Mouse (Mus musculus) ES-Bruce4 (cell line): Measurements from ENCODE around the gene Cep89. TPM values are rescaled to one million over a fixed set of nuclear protein-coding genes. Genes with fewer than 3 reads are reported as not detected.

Experiments used
- H3K27ac ChIP-seq: 2 replicates; pipeline ENCODE4 v1.5.1; 2012; ENCODE audit warnings: low read length, inconsistent platforms; ENCODE audit not compliant: insufficient read depth
- H3K27me3 ChIP-seq: 2 replicates; pipeline ENCODE4 v1.6.1; 2012; ENCODE audit warnings: mild to moderate bottlenecking, low read length, inconsistent platforms; ENCODE audit not compliant: control insufficient read depth, poor library complexity, insufficient read depth, severe bottlenecking
- H3K36me3 ChIP-seq: 2 replicates; pipeline ENCODE4 v1.6.1; 2012; ENCODE audit warnings: inconsistent platforms, mild to moderate bottlenecking, low read length, moderate library complexity; ENCODE audit not compliant: control insufficient read depth, poor library complexity, insufficient read depth, severe bottlenecking
- H3K4me1 ChIP-seq: one replicate; pipeline ENCODE4 v1.8.1; 2011; ENCODE audit warnings: low read length; ENCODE audit not compliant: control insufficient read depth, insufficient read depth
- H3K4me3 ChIP-seq: 2 replicates; pipeline ENCODE4 v1.5.1; 2011; ENCODE audit warnings: low read depth, mild to moderate bottlenecking, low read length
- H3K9ac ChIP-seq: 2 replicates; pipeline ENCODE4 v1.6.1; 2012; ENCODE audit warnings: low read depth, mild to moderate bottlenecking, inconsistent platforms; ENCODE audit not compliant: poor library complexity, severe bottlenecking
- H3K9me3 ChIP-seq: replicated peaks from 2 replicates; pipeline ENCODE4 v1.6.1; 2012; ENCODE audit warnings: mild to moderate bottlenecking, low read length, inconsistent platforms; ENCODE audit not compliant: control insufficient read depth, poor library complexity, insufficient read depth, severe bottlenecking
- CTCF ChIP-seq: IDR thresholded peaks from one replicate; pipeline ENCODE4 v1.8.1; 2011; ENCODE audit warnings: low read depth, low read length
- EP300 ChIP-seq: IDR thresholded peaks from 2 replicates; pipeline ENCODE4 v1.6.1; 2011; ENCODE audit warnings: low read depth, low read length; ENCODE audit not compliant: insufficient read depth
- POLR2A ChIP-seq: IDR thresholded peaks from one replicate; pipeline ENCODE4 v1.8.1; 2011; ENCODE audit warnings: low read length; ENCODE audit not compliant: insufficient read depth
- polyA plus RNA-seq: library from polyadenylated mRNA; stranded (reverse); fragments of >200 nt; gene quantifications from 2 replicates; pipeline ENCODE4 v1.2.4, GENCODE M21; 2011; ENCODE audit warnings: low read depth; ENCODE audit not compliant: missing spikeins, insufficient read depth, insufficient read length

Cep89 gene
- polyA plus RNA-seq, 1 experiment = 40.2 TPM

DNA sequence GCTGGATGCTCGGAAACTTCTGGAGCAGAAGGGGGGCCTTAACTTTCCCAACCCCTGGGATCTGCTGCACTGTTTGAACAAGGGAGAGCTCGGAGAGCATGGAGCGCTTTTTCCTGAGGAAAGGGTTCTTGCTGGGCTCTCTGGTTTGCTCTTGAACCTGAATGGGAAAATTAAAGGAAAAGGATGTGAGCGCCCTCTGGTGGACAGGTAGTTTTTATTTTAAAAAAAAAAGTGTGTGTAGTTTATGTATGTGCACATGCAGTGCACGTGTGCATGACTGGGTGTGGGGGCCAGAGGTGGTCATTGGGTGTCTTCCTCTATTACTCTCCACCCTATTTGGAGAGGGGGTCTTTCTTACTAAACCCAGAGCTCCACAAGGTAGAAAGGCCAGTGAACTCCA, 3.9 kb upstream of the Cep89 start:
- H3K4me3 ChIP-seq = no peak overlapping the region
- no peaks in the 10 kb centered on the region for H3K36me3 ChIP-seq
- peaks cover 4% of the 10 kb centered on the region for H3K4me1 ChIP-seq
- no peaks in the 10 kb centered on the region for H3K9me3 ChIP-seq
- no peak overlapping the region for H3K27ac ChIP-seq
- TF ChIP-seq EP300 (no peak), POLR2A (no peak), CTCF (no peak)
- H3K27me3 ChIP-seq = no peaks in the 10 kb centered on the region
- H3K9ac ChIP-seq = no peak overlapping the region

DNA sequence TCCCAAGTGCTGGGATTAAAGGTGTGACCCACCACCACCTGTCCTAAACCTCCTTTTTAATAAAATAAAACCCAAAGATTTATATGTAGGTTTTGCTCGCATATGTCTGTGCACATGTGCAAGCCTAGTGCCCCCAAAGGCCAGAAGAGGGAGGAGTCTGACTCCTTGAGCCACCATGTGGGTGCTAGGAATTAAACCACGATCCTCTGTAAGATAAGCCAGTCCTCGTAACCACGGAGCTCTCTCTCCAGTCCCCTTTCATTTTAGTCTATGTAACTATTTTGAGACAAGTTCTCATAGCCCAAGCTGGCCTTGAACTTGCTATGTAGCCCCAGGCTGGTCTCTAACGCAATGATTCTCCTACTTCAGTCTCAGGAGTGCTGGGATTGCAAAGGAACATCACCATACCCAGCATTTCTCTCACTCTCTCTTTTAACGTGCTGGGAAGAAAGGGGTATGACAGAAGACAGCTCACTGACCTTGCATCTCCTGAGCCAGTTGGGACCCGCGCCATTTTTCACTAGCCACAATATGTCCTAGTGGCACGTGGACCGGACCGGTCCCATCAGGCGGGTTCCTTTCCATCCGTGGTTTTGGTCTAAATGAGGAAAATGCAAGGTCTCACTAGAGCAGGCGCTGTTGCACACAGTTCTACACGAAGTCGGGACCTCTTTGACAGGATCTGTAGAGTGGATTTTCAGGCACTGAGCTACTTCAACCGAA, 940 bp upstream of the Cep89 start:
- Histone ChIP-seq H3K27me3 (no peaks in the 10 kb centered on the region), H3K9me3 (no peaks in the 10 kb centered on the region), H3K4me3 (peak overlapping the region; percentile 100), H3K27ac (no peak overlapping the region), H3K4me1 (no peaks in the 10 kb centered on the region), H3K36me3 (no peaks in the 10 kb centered on the region), H3K9ac (peak overlapping the region; percentile 74)
- TF ChIP-seq CTCF = no peak
- TF ChIP-seq POLR2A = no peak
- TF ChIP-seq EP300 = no peak

DNA sequence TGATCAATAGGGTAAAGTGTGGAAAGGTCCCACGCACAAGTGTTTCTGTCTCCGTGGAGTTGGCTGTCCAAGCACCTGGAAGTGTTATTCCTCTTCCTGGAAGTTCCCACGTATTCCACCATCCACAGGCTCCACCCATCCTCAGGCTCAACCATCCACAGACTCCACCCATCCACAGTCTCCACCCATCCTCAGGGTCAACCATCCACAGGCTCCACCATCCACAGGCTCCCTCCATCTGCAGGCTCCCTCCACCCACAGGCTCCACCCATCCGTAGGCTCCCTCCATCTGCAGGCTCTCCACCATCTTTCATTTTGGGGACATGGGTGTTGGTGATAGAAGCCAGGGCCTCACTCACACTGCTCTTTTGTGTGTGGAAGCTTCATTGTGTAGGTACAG, 4.3 kb downstream of the Cep89 start:
- no peaks in the 10 kb centered on the region for H3K27me3 ChIP-seq
- H3K9ac ChIP-seq = no peak overlapping the region
- H3K4me3 ChIP-seq = no peak overlapping the region
- H3K4me1 ChIP-seq = no peaks in the 10 kb centered on the region
- peaks cover 2% of the 10 kb centered on the region; the same call in 1 of the 2 replicates for H3K36me3 ChIP-seq
- TF ChIP-seq CTCF (no peak), POLR2A (no peak), EP300 (no peak)
- H3K27ac ChIP-seq = no peak overlapping the region
- H3K9me3 ChIP-seq = no peaks in the 10 kb centered on the region

DNA sequence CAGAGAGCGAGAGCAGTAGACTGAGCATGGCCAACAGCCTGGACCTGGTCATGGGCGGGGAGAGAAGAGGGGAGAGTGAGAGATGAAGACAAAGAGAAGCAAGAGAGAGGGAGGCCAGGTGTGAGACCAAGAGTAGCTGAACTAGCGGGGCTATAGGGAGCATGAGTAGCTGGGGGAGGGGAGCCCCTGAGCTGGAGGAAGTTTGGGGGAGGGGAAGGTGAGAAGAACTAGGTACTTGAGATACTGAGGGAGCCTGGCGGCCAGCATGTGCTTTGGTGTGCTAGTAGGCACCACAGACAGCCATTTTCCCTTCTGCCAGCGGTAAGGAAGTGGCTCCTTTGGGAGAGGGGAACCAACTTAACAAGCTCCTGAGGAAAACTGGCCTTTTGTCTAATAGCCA, 18.4 kb downstream of the Cep89 start:
- no peaks in the 10 kb centered on the region for H3K9me3 ChIP-seq
- H3K4me1 ChIP-seq = peaks cover 4% of the 10 kb centered on the region
- H3K9ac ChIP-seq = no peak overlapping the region
- H3K4me3 ChIP-seq = no peak overlapping the region
- peaks cover 2% of the 10 kb centered on the region; the same call in 1 of the 2 replicates for H3K36me3 ChIP-seq
- no peak overlapping the region for H3K27ac ChIP-seq
- TF ChIP-seq CTCF (no peak), EP300 (no peak), POLR2A (no peak)
- no peaks in the 10 kb centered on the region for H3K27me3 ChIP-seq

DNA sequence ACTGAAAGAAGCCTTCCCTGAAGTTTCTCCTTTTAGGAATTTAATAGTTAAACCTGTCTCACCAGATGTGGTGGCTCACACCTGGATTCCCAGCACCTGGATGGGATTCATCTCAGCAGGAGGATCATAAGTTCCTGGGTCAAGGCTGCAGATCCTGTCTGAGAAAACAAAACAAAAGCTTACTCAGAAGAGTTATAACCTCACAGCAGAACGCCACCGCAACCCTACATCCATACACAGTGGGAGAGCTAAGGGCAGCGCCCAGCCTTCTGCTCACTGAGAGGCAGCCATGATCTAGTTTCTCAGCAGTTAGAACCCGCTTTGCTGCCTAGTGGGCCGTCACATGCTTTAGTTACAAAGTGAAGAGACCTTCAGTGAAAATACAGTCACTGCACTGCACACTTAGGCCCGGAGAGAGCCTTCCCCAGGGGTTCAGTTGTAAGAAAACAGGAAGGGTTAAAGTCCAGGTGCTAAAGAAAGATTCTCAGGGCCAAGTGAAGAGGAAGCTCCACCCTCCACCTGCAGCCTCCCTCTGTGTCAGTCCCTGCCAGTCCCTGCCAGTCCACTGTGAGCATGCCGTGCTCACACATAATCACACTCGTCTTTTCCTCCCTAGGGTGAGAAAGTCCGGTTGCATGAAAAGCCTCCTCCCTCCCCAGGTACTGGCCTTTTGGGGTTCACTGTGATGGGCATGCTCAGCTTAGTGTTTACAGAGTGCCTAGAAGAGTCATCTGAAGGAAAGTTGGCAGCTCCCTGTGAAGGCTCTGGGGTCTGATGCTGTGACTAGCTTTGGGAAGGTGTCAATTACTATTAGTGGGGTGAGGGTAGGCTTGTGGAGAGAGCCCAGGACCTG, 19.2 kb downstream of the Cep89 start:
- Histone ChIP-seq H3K27ac (no peak overlapping the region), H3K9me3 (no peaks in the 10 kb centered on the region), H3K4me1 (peaks cover 4% of the 10 kb centered on the region), H3K36me3 (peaks cover 2% of the 10 kb centered on the region; the same call in 1 of the 2 replicates), H3K4me3 (no peak overlapping the region), H3K9ac (no peak overlapping the region), H3K27me3 (no peaks in the 10 kb centered on the region)
- TF ChIP-seq POLR2A (no peak), CTCF (no peak), EP300 (no peak)

DNA sequence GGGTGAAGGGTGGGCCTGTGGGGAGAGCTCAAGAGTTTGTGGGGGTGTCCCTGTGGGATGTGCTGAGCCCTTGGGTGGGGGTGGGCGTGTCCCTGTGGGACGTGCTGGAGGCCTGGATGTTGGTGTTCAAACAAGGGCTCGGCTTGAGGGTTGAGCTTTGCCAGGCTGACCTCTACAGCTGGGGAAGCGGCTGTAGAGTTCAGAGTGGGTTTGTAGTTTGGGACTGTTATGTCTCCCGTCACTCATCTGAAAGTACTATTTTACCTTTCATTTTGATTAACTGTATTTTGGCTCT, 19.8 kb downstream of the Cep89 start:
- TF ChIP-seq CTCF (no peak), POLR2A (no peak), EP300 (no peak)
- Histone ChIP-seq H3K4me3 (no peak overlapping the region), H3K27ac (no peak overlapping the region), H3K4me1 (peaks cover 4% of the 10 kb centered on the region), H3K9ac (no peak overlapping the region), H3K9me3 (no peaks in the 10 kb centered on the region), H3K27me3 (no peaks in the 10 kb centered on the region), H3K36me3 (peaks cover 2% of the 10 kb centered on the region; the same call in 1 of the 2 replicates)
